Mouse (Mus musculus) myocyte (in vitro differentiated cells): ENCODE results near the gene Pcsk2.

Experiments
- MAX ChIP-seq: IDR thresholded peaks from one replicate; pipeline ENCODE4 v1.6.1; 2011; ENCODE audit warnings: low read depth, mild to moderate bottlenecking, control low read depth
- POLR2A ChIP-seq: IDR thresholded peaks from one replicate; pipeline ENCODE4 v1.6.1; 2011; ENCODE audit warnings: low read depth, mild to moderate bottlenecking, control low read depth, moderate library complexity; ENCODE audit not compliant: insufficient read length

GRCm38 (mm10) chr2:143831645-143832044 lies 285.7 kb downstream of the Pcsk2 start:
- TF ChIP-seq MAX (no peak), POLR2A (no peak)
